Mouse (Mus musculus) midbrain, embryonic 11.5 days (tissue): Measurements from ENCODE around the gene ccdc198. TPM values are rescaled to one million over a fixed set of nuclear protein-coding genes. Genes with fewer than 3 reads are reported as not detected.
A peak's percentile ranks its signal among the peaks of the same experiment; 100 is the strongest.
"Not testable (repeated sequence)": the region's sequence is repeated elsewhere in the genome, so short reads cannot be mapped to it uniquely, and the experiment has no call there.

Experiments used
- ATAC-seq: fragments of 200-750 bp; cut with Nextera tagmentation; 2 replicates; pipeline ENCODE4 v1.8.0; 2017; ENCODE audit warnings: moderate TSS enrichment, moderate library complexity; ENCODE audit not compliant: low FRiP score
- DNase-seq: peaks from one replicate; pipeline ENCODE4 v3.0.0; 2015; ENCODE audit warnings: low spot score; ENCODE audit errors: missing footprints
- H3K27ac ChIP-seq: fragments of 300-500 bp; sonication (generic); 2 replicates; pipeline ENCODE4 v1.5.1; 2014; ENCODE audit warnings: low read depth, low read length
- H3K27me3 ChIP-seq: fragments of 300-500 bp; sonication (generic); 2 replicates; pipeline ENCODE4 v1.6.1; 2014; ENCODE audit warnings: mild to moderate bottlenecking, low read length, moderate library complexity, mixed read lengths; ENCODE audit not compliant: control insufficient read depth, insufficient read depth
- H3K36me3 ChIP-seq: fragments of 300-500 bp; sonication (generic); 2 replicates; pipeline ENCODE4 v1.6.1; 2014; ENCODE audit warnings: mild to moderate bottlenecking, low read length, moderate library complexity, mixed read lengths; ENCODE audit not compliant: control insufficient read depth, insufficient read depth
- H3K4me1 ChIP-seq: fragments of 300-500 bp; sonication (generic); 2 replicates; pipeline ENCODE4 v1.6.1; 2014; ENCODE audit warnings: low read length; ENCODE audit not compliant: control insufficient read depth, insufficient read depth
- H3K4me2 ChIP-seq: fragments of 300-500 bp; sonication (generic); 2 replicates; pipeline ENCODE4 v1.6.1; 2014; ENCODE audit warnings: mild to moderate bottlenecking, moderate library complexity
- H3K4me3 ChIP-seq: fragments of 300-500 bp; sonication (generic); 2 replicates; pipeline ENCODE4 v1.5.1; 2014; ENCODE audit warnings: low read depth, low read length
- H3K9ac ChIP-seq: fragments of 300-500 bp; sonication (generic); 2 replicates; pipeline ENCODE4 v1.6.1; 2014; ENCODE audit warnings: low read length
- H3K9me3 ChIP-seq: fragments of 300-500 bp; sonication (generic); 2 replicates; pipeline ENCODE4 v1.6.1; 2016; ENCODE audit warnings: low read length; ENCODE audit not compliant: control insufficient read depth
- WGBS: fragments of 180-500 bp; shearing (Covaris S2); extraction: QIAGEN DNeasy Blood & Tissue Kit; methylation state at CpG from one replicate; pipeline ENCODE4 v1.1.7; 2014; 5-methylcytosine and 5-hydroxymethylcytosine counted together
- polyA plus RNA-seq: library from polyadenylated mRNA; unstranded; fragments of >200 nt; fragmentation: Nextera tagmentation; extraction: Ambion mirVana; gene quantifications from 2 replicates; pipeline ENCODE4 v1.2.1, GENCODE M21; 2014

ccdc198 gene
- 0.10 TPM in 1 of 2 replicates, not detected in the other for polyA plus RNA-seq

DNA sequence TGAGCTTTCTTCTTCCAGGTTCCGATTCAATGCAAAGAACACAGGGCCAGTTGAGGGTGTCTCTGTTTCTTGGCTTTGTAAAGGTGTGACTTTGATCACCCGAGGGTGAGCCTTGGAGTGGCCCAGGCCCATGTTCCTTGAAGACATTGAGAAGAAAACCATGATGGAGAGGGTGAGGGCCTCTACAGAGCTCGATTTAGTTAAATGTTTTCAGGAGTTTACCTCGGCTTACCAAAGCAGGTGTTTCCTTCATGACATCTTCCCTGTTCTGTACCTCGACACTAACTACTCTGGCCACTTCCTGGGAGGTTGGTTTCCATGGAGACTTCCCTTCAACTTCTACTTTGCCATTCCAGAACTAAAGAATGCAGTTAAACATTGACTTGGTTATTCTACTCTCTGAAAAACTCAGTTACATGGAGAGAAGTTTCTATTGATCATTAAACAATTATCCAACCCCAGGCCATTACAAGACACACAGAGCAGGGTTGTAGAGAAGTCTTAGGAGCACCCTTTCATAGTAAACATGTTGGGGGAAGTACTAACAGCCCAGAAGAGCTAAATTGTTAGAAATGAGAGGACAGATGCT is at the start of gene ccdc198:
TSS of gene ccdc198 (minus strand) at position 349 of the 589 bp plus-strand sequence.
- Histone ChIP-seq H3K4me1 (no peaks in the 10 kb centered on the region), H3K27ac (no peak within 1 kb of the TSS), H3K4me3 (no peak within 1 kb of the TSS), H3K9ac (no peak within 1 kb of the TSS), H3K36me3 (no peaks in the 10 kb centered on the region), H3K4me2 (no peak within 1 kb of the TSS), H3K9me3 (no peaks in the 10 kb centered on the region), H3K27me3 (no peaks in the 10 kb centered on the region)
- DNase-seq, result no peak
- WGBS, result 76% methylated on average over 5 of the region's 5 CpGs
- no peak for ATAC-seq

DNA sequence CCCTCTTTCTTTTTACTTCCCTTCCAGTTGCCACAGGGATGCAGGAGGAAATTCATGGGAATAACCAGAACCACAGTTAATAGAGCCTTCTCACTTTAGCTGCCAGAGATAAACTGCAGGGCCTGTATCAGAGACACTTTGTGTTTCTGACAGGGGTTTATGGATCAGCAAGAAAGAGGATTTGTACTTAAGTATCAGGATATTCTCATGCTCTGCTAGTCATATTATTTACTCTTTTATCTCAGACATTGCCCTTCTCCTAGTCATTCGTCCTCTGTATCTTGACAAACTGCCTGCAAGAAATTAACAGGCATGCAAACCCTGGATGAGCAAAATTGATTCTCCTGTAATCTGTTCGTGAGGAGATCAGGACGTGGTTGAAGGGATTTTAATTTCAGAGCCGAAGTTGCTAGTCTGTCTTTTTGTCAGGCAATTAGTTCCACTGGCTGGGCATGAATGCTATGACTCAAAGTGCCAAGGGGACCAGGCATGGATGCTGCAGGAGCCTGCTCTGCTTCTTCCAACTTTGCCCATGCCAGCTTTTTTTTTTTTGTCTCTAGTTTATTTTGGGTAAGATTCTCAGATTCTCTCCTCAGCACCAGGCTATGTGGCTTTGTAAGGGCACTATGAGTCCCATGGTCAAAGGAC is 48.7 kb upstream of the ccdc198 start:
- WGBS, result 11% methylated on average over 4 of the region's 4 CpGs
- no peaks in the 10 kb centered on the region for H3K9me3 ChIP-seq
- DNase-seq, result no peak

DNA sequence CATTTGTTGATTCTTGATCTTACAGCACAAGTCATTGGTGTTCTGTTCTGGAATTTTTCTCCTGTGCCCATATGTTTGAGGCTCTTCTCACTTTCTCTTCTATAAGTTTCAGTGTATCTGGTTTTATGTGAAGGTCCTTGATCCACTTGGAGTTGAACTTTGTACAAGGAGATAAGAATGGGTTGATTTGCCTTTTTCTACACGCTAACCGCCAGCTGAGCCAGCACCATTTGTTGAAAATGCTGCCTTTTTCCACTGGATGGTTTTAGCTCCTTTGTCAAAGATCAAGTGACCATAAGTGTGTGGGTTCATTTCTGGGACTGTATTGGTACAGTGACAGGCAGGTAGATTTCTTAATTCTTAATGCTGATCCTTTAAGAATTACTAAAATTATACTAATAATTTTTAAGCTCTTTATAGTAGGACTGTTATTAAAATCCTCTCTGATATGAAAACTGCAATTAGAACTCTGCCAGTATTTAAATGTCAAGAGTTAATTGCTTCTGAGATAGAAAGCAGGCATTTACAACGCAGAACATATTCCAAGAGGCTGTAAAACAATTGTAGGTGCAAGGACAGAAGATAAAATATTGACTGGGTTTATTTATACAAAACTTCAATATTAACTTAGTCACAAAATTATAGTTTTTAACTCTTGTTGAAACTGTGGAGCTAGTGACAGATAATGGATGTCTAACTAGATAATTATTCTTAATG is 44.9 kb upstream of the ccdc198 start:
- DNase-seq (no peak), ATAC-seq (no peak)
- Histone ChIP-seq H3K27ac (no peak overlapping the region), H3K4me1 (peaks cover 6% of the 10 kb centered on the region), H3K36me3 (no peaks in the 10 kb centered on the region), H3K4me2 (no peak overlapping the region), H3K4me3 (no peak overlapping the region), H3K9ac (no peak overlapping the region), H3K9me3 (no peaks in the 10 kb centered on the region), H3K27me3 (no peaks in the 10 kb centered on the region)
- 96% methylated on average over 3 of the region's 3 CpGs for WGBS

More for the DNA sequence above, 48.7 kb upstream of the ccdc198 start:
- no peak overlapping the region; the same call in 1 of the 2 replicates for H3K4me2 ChIP-seq
- H3K4me3 ChIP-seq, result no peak overlapping the region
- no peak for ATAC-seq
- no peaks in the 10 kb centered on the region for H3K27me3 ChIP-seq
- peaks cover 6% of the 10 kb centered on the region for H3K4me1 ChIP-seq
- no peak overlapping the region for H3K9ac ChIP-seq
- peak overlapping the region; percentile 15; the same call in 1 of the 2 replicates for H3K27ac ChIP-seq
- no peaks in the 10 kb centered on the region for H3K36me3 ChIP-seq

DNA sequence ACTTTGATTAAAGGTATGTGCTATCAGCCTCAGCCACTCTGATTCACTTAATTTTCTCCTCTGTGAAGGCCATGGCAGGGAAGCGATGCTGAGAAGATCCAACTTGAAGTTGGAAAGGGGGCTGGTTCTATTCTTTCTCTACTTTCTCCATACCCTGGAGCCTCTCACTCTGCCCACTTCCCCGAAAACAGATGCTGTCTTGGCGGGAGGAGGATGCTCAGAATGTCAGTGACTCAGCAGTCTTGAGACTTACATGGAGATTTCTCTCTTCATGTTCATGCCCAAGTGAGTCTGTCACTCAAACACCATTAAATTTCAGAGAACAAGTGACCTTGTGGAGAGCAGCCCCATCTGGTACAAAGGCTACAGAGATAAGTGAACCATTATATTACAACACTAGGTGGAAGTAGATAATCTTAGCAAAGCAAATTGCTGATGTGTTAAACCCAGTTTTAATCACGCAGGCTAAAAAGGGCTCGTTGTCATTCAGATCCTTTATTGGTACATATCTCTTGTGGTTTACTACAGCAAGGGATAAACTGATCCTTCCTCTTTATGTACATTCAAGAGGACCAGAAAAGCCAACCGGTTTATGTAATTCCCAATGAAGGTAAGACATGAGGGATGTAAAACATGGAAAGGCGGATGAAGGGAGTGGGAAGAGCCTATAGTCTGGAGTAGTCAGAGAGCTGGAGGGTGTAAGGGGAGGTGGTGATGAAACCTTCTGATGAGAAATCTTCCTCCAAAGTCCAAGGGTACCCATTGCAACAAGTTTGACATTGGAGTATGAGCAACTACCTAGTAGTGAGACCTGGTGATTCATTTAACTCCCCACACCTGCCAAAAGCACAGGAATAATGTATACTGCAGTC is 38.7 kb upstream of the ccdc198 start:
- H3K27me3 ChIP-seq, result no peaks in the 10 kb centered on the region
- no peak overlapping the region for H3K4me2 ChIP-seq
- H3K36me3 ChIP-seq, result no peaks in the 10 kb centered on the region
- H3K27ac ChIP-seq, result no peak overlapping the region
- no peaks in the 10 kb centered on the region for H3K4me1 ChIP-seq
- WGBS, result 81% methylated on average over 7 of the region's 7 CpGs
- H3K9me3 ChIP-seq, result no peaks in the 10 kb centered on the region
- DNase-seq (no peak), ATAC-seq (no peak)
- no peak overlapping the region for H3K4me3 ChIP-seq
- no peak overlapping the region for H3K9ac ChIP-seq

DNA sequence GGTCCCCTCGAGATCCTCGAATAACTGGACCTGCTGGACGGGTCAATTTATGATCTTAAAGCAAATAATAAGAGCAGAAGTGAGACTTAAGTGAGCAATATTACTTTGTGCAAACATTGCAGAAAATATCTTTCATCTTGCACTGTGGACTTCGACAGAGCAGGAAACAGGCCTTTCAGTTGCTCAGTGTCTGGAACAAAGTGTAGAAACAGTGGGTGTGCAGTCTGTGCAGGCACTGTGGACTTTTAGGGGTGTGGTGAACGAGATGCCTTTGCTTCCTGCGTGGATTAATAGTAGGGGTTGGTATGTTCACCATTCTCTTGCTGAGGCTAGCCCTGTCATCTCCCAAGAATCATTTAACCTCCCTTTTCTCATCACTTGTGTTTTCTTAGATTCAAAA is 33.6 kb upstream of the ccdc198 start:
- H3K4me1 ChIP-seq, result no peaks in the 10 kb centered on the region
- no peak overlapping the region for H3K4me3 ChIP-seq
- H3K4me2 ChIP-seq, result no peak overlapping the region
- H3K36me3 ChIP-seq, result no peaks in the 10 kb centered on the region
- no peak overlapping the region for H3K27ac ChIP-seq
- no peak overlapping the region for H3K9ac ChIP-seq
- ATAC-seq (no peak), DNase-seq (no peak)
- no peaks in the 10 kb centered on the region for H3K27me3 ChIP-seq
- WGBS, result 87% methylated on average over 6 of the region's 6 CpGs
- no peaks in the 10 kb centered on the region for H3K9me3 ChIP-seq

DNA sequence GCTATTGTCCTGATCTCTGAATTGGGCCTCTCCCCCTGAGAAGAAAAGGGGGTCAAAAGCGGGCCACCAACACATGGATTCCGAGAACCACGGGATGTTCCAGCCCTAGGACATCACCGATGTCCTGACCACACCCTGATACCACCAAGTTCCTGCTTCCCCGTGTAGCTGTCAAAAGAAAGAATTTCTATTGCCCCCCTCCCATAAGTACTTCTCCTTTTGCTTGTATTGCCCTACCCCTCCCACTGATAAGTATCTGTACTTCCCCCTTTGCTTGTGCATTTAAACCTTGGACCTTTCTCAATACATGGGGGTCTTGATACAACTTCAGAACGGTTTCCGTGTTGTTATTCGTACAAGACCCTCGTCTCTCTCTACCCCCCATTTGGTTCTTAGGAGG is 33.2 kb upstream of the ccdc198 start:
- not testable (repeated sequence) for H3K27ac ChIP-seq, H3K27me3 ChIP-seq, H3K9ac ChIP-seq, ATAC-seq, H3K36me3 ChIP-seq, H3K9me3 ChIP-seq, DNase-seq, H3K4me1 ChIP-seq, H3K4me2 ChIP-seq, H3K4me3 ChIP-seq
- WGBS, result 91% methylated on average over 9 of the region's 9 CpGs

DNA sequence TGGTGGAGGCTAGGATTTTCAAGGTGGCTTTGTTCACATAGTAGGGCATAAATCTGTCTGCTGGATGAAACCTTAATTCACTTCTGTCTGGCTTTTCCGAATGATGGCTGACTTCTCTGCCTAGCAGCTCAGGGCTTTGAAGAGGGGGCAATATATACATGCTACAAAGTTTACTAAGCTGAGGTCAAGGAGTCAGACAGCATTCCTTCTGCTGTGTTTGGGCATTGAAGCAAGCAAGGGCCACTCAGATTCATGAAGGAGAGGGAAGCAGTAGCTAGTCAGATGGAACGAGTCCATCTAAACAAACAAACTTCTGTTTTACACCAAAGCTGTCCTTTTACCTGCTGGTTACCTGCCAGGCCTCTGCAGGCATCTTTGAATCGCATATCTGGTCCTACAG is 32.4 kb upstream of the ccdc198 start:
- no peaks in the 10 kb centered on the region for H3K27me3 ChIP-seq
- 84% methylated on average over 3 of the region's 3 CpGs for WGBS
- DNase-seq, result no peak

DNA sequence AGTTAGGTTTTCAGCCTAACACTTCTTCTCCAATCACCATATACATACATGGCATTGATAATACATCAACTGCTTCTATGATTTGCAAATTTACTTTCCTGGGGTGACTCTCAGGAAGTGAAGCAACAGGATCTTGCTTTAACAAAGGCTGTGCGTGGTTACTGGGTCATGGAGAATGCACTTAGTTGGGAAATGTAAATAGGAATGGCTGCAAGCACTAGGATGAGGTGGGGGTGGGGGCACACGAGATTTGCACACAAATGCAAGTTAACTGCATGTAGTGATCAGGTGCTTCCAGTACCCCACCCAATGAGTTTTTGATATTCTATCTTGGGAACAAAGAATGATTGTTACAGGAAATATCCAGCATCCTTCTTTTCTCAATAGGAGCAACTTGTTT is 30.1 kb upstream of the ccdc198 start:
- Histone ChIP-seq H3K4me3 (no peak overlapping the region), H3K27me3 (no peaks in the 10 kb centered on the region), H3K27ac (no peak overlapping the region), H3K9ac (no peak overlapping the region), H3K4me1 (no peaks in the 10 kb centered on the region), H3K4me2 (no peak overlapping the region), H3K9me3 (no peaks in the 10 kb centered on the region), H3K36me3 (no peaks in the 10 kb centered on the region)
- 39% methylated on average over 2 of the region's 2 CpGs for WGBS
- ATAC-seq, result no peak
- no peak for DNase-seq

More for the DNA sequence above, 32.4 kb upstream of the ccdc198 start:
- no peak for ATAC-seq
- no peaks in the 10 kb centered on the region for H3K4me1 ChIP-seq
- H3K4me3 ChIP-seq, result no peak overlapping the region
- no peaks in the 10 kb centered on the region for H3K36me3 ChIP-seq
- no peaks in the 10 kb centered on the region for H3K9me3 ChIP-seq
- H3K27ac ChIP-seq, result no peak overlapping the region
- H3K4me2 ChIP-seq, result no peak overlapping the region
- H3K9ac ChIP-seq, result no peak overlapping the region
